Mouse (Mus musculus): ENCODE results near the gene Slc25a40. TPM values are rescaled to one million over a fixed set of nuclear protein-coding genes. Genes with fewer than 3 reads are reported as not detected.

Gene Slc25a40
- polyA plus RNA-seq (2014; fragmentation: Nextera tagmentation; extraction: Ambion mirVana): 10.4 and 10.7 TPM in 2 replicates

- Histone ChIP-seq H3K4me3 (ENCODE audit: low read depth, low read length) (peak within 1 kb of the TSS; percentile 49), H3K9ac (ENCODE audit: low read depth, low read length) (peak within 1 kb of the TSS; percentile 67), H3K4me2 (replicated peaks; ENCODE audit: low read depth, low read length) (peak within 1 kb of the TSS; percentile 41), H3K27ac (ENCODE audit: low read depth, low read length) (peak within 1 kb of the TSS; percentile 69), H3K9me3 (ENCODE audit: control insufficient read depth, low read length) (no peaks in the 10 kb centered on the region), H3K27me3 (ENCODE audit: control insufficient read depth, insufficient read depth, low read length) (no peaks in the 10 kb centered on the region), H3K36me3 (ENCODE audit: control insufficient read depth, insufficient read depth, low read length) (peaks cover 4% of the 10 kb centered on the region; the same call in 1 of the 2 replicates), H3K4me1 (replicated peaks; ENCODE audit: control insufficient read depth, insufficient read depth, low read length) (no peaks in the 10 kb centered on the region)
- ATAC-seq (ENCODE audit: low FRiP score) (peak; percentile 97), DNase-seq (ENCODE audit: low spot score) (peak; percentile 96)
- WGBS: under 1% methylated on average over 57 of the region's 93 CpGs
Measured at GRCm38 (mm10) chr5:8422157-8422931, at the start of gene Slc25a40, which contains the start of gene Dbf4. Gene Slc25a40 (plus strand): TSS chr5:8422850. Gene Dbf4 (minus strand): TSS chr5:8422716.

DNA sequence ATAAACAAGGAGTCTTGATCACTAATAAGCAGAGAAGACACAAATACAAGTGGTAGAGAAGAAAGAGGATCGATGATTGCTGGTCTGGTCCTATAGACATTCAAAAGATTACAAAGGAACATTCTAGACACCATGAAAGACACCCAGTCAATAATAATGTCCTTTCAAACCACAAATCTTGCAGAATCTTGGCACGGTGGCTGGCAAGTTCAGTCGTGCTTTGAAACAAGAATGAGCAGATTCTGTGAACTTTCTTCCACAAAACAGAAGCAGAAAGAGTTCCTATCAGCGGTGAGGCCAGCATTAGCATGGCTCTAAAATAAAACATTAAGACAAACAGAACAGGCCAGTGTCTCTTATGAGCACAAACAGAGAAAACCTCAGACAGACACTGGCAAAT is 49.2 kb upstream of the Slc25a40 start:
- Histone ChIP-seq H3K36me3 (ENCODE audit: control insufficient read depth, insufficient read depth, low read length) (no peaks in the 10 kb centered on the region), H3K4me1 (replicated peaks; ENCODE audit: control insufficient read depth, insufficient read depth, low read length) (no peaks in the 10 kb centered on the region), H3K27me3 (ENCODE audit: control insufficient read depth, insufficient read depth, low read length) (no peaks in the 10 kb centered on the region), H3K9ac (ENCODE audit: low read depth, low read length) (no peak overlapping the region), H3K9me3 (ENCODE audit: control insufficient read depth, low read length) (no peaks in the 10 kb centered on the region), H3K4me3 (ENCODE audit: low read depth, low read length) (no peak overlapping the region), H3K4me2 (replicated peaks; ENCODE audit: low read depth, low read length) (no peak overlapping the region), H3K27ac (ENCODE audit: low read depth, low read length) (no peak overlapping the region)
- no peak for DNase-seq (ENCODE audit: low spot score)
- ATAC-seq (ENCODE audit: low FRiP score): no peak
- 82% methylated on average over 4 of the region's 4 CpGs for WGBS

DNA sequence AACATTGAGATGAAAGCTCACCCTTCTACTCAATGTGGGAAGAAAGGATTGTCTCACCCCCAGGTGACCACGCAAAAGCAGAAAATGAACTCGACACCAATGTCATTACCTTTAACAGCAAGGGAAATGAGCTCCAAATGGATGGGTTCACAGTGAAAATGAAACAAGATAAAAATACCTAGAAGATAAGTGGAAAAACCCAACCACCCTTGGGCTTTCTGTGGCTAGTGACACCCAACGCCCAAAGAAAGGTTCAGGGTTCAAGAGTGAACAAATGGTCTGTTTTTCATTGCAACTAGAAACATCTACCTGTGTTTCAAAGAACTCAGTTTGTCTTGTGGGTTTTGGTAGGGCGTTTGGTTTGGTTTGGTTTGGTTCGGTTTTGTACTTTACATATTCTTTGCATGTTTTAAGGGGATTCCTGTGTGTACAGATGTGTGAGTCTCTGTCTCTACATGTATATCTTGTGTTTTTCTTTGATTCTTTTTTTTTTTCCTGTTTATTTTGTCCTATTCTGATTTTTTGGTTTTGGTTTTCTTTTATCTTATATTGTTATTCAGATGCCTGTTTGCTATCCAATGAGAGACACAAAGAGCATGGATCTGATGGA is 48.2 kb upstream of the Slc25a40 start:
- no peak for DNase-seq (ENCODE audit: low spot score)
- WGBS: 83% methylated on average over 5 of the region's 5 CpGs

DNA sequence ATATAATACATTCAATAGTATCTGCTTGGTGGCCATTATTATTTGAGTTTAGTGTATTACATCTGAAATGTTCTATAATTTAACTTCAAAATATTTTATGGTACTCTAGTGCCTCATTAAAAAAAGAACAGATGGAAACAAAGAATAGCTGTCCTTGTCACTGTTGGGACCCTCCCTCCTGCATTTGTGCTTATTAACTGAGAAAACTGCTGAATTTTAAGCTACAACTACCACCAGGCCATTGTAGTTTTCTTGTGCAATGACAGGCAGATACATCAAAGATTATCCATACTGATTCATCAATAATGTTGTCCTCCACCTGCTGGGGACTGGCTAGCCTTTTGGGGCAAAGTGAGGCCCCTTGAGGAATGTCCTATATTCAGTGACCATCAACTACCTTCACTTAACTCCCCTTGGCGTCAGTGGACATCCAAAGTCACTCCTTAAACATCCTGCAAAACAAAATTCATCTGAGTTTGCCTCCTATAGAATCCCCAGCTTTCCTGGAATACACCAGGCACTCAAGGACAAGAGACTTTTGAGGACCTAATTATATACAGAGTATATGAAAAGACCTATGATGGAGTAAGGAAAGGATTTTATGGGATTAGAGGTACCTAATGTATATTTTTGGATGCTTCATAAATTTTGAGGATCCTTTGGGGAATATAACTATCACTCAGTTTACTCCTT is 28.6 kb upstream of the Slc25a40 start:
- ATAC-seq (ENCODE audit: low FRiP score) (no peak), DNase-seq (ENCODE audit: low spot score) (no peak)
- Histone ChIP-seq H3K9me3 (ENCODE audit: control insufficient read depth, low read length) (no peaks in the 10 kb centered on the region), H3K27ac (ENCODE audit: low read depth, low read length) (no peak overlapping the region), H3K4me3 (ENCODE audit: low read depth, low read length) (no peak overlapping the region), H3K4me1 (replicated peaks; ENCODE audit: control insufficient read depth, insufficient read depth, low read length) (no peaks in the 10 kb centered on the region), H3K9ac (ENCODE audit: low read depth, low read length) (no peak overlapping the region), H3K36me3 (ENCODE audit: control insufficient read depth, insufficient read depth, low read length) (peaks cover 6% of the 10 kb centered on the region; the same call in 1 of the 2 replicates), H3K27me3 (ENCODE audit: control insufficient read depth, insufficient read depth, low read length) (no peaks in the 10 kb centered on the region), H3K4me2 (replicated peaks; ENCODE audit: low read depth, low read length) (no peak overlapping the region)
- 64% methylated on average over 1 of the region's 1 CpGs for WGBS

More for the DNA sequence above, 48.2 kb upstream of the Slc25a40 start:
- no peaks in the 10 kb centered on the region for H3K36me3 ChIP-seq (ENCODE audit: control insufficient read depth, insufficient read depth, low read length)
- H3K4me1 ChIP-seq (replicated peaks; ENCODE audit: control insufficient read depth, insufficient read depth, low read length): no peaks in the 10 kb centered on the region
- no peaks in the 10 kb centered on the region for H3K9me3 ChIP-seq (ENCODE audit: control insufficient read depth, low read length)
- H3K27ac ChIP-seq (ENCODE audit: low read depth, low read length): no peak overlapping the region
- no peak overlapping the region for H3K4me3 ChIP-seq (ENCODE audit: low read depth, low read length)
- no peak for ATAC-seq (ENCODE audit: low FRiP score)
- no peak overlapping the region for H3K9ac ChIP-seq (ENCODE audit: low read depth, low read length)
- H3K4me2 ChIP-seq (replicated peaks; ENCODE audit: low read depth, low read length): no peak overlapping the region
- H3K27me3 ChIP-seq (ENCODE audit: control insufficient read depth, insufficient read depth, low read length): no peaks in the 10 kb centered on the region

DNA sequence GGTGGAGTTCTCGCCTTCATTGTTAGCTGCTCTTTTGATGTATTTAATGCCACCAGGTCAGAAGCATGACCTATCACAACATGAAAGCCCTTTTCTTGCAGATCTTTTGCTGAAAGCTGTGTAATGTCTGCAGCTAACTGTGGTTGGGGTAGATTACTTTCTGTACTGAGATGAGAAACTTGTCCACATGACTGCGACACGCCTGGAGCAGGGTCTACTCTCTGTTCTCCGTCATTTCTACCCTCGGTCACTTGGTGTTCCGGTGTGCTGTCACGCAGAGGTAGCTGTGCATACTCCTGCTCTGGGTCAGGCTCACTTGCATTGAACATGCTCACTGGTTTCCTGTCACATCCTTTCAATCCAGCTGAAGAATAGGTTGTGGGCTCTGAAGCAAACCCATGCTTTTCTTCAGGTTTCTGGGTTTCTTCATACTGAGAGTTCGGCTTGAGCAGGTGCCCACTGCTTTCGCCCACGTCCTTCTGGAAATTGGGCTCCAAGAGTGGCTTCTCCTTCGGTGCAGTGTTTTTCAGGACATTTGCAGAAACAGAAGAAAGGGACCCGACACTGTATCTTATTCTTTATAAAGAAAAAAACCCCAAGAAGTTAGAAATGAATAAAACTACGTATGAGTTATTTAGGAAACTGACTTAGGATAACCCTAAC is 24.9 kb upstream of the Slc25a40 start:
- ATAC-seq (ENCODE audit: low FRiP score) (no peak), DNase-seq (ENCODE audit: low spot score) (no peak)
- Histone ChIP-seq H3K27ac (ENCODE audit: low read depth, low read length) (no peak overlapping the region), H3K27me3 (ENCODE audit: control insufficient read depth, insufficient read depth, low read length) (no peaks in the 10 kb centered on the region), H3K36me3 (ENCODE audit: control insufficient read depth, insufficient read depth, low read length) (peaks cover 6% of the 10 kb centered on the region; the same call in 1 of the 2 replicates), H3K4me1 (replicated peaks; ENCODE audit: control insufficient read depth, insufficient read depth, low read length) (no peaks in the 10 kb centered on the region), H3K9me3 (ENCODE audit: control insufficient read depth, low read length) (no peaks in the 10 kb centered on the region), H3K4me3 (ENCODE audit: low read depth, low read length) (no peak overlapping the region), H3K9ac (ENCODE audit: low read depth, low read length) (no peak overlapping the region), H3K4me2 (replicated peaks; ENCODE audit: low read depth, low read length) (no peak overlapping the region)
- 93% methylated on average over 13 of the region's 13 CpGs for WGBS

DNA sequence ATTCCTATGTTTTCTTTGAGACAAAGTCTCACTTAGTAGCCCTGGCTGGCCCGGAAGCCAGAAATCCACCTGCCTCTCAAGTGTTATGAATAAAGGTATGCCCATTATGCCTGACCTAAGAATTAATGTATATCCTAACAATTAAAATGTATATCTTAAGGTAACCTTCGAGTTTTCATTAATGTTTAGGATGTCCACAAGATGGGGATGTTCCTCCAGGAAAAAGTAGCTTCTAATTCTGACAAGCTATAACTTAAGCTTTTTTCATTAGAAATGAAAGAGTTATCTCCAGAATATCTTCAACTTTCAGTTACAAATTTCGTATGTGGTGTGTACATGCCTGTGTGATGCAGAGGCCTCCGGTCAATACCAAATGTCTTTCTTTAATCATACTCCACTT is 13.9 kb upstream of the Slc25a40 start:
- Histone ChIP-seq H3K9ac (ENCODE audit: low read depth, low read length) (no peak overlapping the region), H3K4me2 (replicated peaks; ENCODE audit: low read depth, low read length) (no peak overlapping the region), H3K4me3 (ENCODE audit: low read depth, low read length) (no peak overlapping the region), H3K9me3 (ENCODE audit: control insufficient read depth, low read length) (no peaks in the 10 kb centered on the region), H3K36me3 (ENCODE audit: control insufficient read depth, insufficient read depth, low read length) (peaks cover 3% of the 10 kb centered on the region; the same call in 1 of the 2 replicates), H3K27me3 (ENCODE audit: control insufficient read depth, insufficient read depth, low read length) (no peaks in the 10 kb centered on the region), H3K27ac (ENCODE audit: low read depth, low read length) (no peak overlapping the region), H3K4me1 (replicated peaks; ENCODE audit: control insufficient read depth, insufficient read depth, low read length) (no peaks in the 10 kb centered on the region)
- 91% methylated on average over 4 of the region's 4 CpGs for WGBS
- ATAC-seq (ENCODE audit: low FRiP score) (no peak), DNase-seq (ENCODE audit: low spot score) (no peak)

DNA sequence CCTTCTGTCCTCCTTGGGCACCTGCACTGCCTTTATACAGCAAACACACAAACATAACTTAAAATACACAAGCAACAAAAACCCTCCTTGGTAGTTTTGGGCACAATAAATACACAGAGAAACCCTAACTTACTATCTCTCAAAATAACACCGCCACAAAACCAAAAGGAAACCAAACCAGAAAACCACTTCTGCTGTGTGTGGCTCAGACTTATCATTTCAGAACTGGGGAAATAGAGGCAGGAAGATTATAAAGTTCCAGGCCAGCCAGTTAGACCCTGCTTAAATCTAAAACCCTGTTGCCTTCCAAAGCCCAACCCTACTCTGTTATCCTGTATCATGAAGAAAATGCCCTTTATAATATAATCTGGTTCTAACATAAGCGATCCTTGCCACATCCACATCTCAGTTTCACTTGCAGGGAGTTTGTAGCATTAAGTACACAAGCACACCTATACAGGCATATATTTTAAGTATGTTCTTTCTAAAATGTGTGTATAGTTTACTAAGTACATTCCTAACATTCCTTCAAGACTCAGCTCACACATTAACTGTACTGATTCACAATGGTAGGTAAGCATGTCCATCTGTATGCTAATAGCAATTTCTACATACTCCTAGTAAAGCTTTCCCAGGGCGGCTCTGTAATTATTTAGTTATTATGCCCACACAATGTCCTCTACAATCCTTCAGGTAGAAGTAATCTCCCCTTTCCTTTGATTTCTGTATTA is 5.8 kb upstream of the Slc25a40 start:
- peaks cover 4% of the 10 kb centered on the region; the same call in 1 of the 2 replicates for H3K36me3 ChIP-seq (ENCODE audit: control insufficient read depth, insufficient read depth, low read length)
- no peak for ATAC-seq (ENCODE audit: low FRiP score)
- no peak for DNase-seq (ENCODE audit: low spot score)
- no peak overlapping the region for H3K4me3 ChIP-seq (ENCODE audit: low read depth, low read length)
- H3K27me3 ChIP-seq (ENCODE audit: control insufficient read depth, insufficient read depth, low read length): no peaks in the 10 kb centered on the region
- H3K9me3 ChIP-seq (ENCODE audit: control insufficient read depth, low read length): no peaks in the 10 kb centered on the region
- H3K4me1 ChIP-seq (replicated peaks; ENCODE audit: control insufficient read depth, insufficient read depth, low read length): no peaks in the 10 kb centered on the region
- no peak overlapping the region for H3K4me2 ChIP-seq (replicated peaks; ENCODE audit: low read depth, low read length)
- H3K27ac ChIP-seq (ENCODE audit: low read depth, low read length): no peak overlapping the region
- no peak overlapping the region for H3K9ac ChIP-seq (ENCODE audit: low read depth, low read length)
- WGBS: 96% methylated on average over 3 of the region's 3 CpGs

- DNase-seq (ENCODE audit: low spot score) (no peak), ATAC-seq (ENCODE audit: low FRiP score) (no peak)
- Histone ChIP-seq H3K27ac (ENCODE audit: low read depth, low read length) (no peak overlapping the region), H3K4me3 (ENCODE audit: low read depth, low read length) (no peak overlapping the region), H3K27me3 (ENCODE audit: control insufficient read depth, insufficient read depth, low read length) (no peaks in the 10 kb centered on the region), H3K36me3 (ENCODE audit: control insufficient read depth, insufficient read depth, low read length) (peaks cover 4% of the 10 kb centered on the region; the same call in 1 of the 2 replicates), H3K9ac (ENCODE audit: low read depth, low read length) (no peak overlapping the region), H3K4me1 (replicated peaks; ENCODE audit: control insufficient read depth, insufficient read depth, low read length) (no peaks in the 10 kb centered on the region), H3K9me3 (ENCODE audit: control insufficient read depth, low read length) (no peaks in the 10 kb centered on the region), H3K4me2 (replicated peaks; ENCODE audit: low read depth, low read length) (no peak overlapping the region)
- 54% methylated on average over 1 of the region's 1 CpGs for WGBS
Measured at GRCm38 (mm10) chr5:8417443-8417842, 5.2 kb upstream of the Slc25a40 start.

Data from hindbrain, embryonic 11.5 days (tissue).